Mouse (Mus musculus): ENCODE measurements at regions not wholly inside any gene's neighbourhood (a gene's known extent, or its start where the extent isn't known, plus 50 kb on each side); places are given as distances from the start of the nearest gene placed in this dataset.

GRCm38 (mm10) chr12:95937705-95938104, 245.7 kb downstream of the Flrt2 start:
- DNase-seq (ENCODE audit: low spot score) = no peak

GRCm38 (mm10) chr12:95940465-95941012, 248.5 kb downstream of the Flrt2 start:
- DNase-seq (ENCODE audit: low spot score) = no peak

- DNase-seq (ENCODE audit: low spot score) = no peak
Measured at GRCm38 (mm10) chr12:95959786-95960504, 267.9 kb downstream of the Flrt2 start.

GRCm38 (mm10) chr12:95960505-95960871, 268.5 kb downstream of the Flrt2 start:
- no peak for DNase-seq (ENCODE audit: low spot score)

- DNase-seq (ENCODE audit: low spot score) = peak; percentile 14
Measured at GRCm38 (mm10) chr12:95962817-95963216, 270.8 kb downstream of the Flrt2 start.

GRCm38 (mm10) chr12:95988669-95989288, 296.8 kb downstream of the Flrt2 start:
- no peak for DNase-seq (ENCODE audit: low spot score)

GRCm38 (mm10) chr12:95994963-95995362, 302.9 kb downstream of the Flrt2 start:
- DNase-seq (ENCODE audit: low spot score) = peak; percentile 1

GRCm38 (mm10) chr12:96030180-96030579, 338.2 kb downstream of the Flrt2 start:
- DNase-seq (ENCODE audit: low spot score) = no peak

- no peak for DNase-seq (ENCODE audit: low spot score)
Measured at GRCm38 (mm10) chr12:96075365-96075764, 383.3 kb downstream of the Flrt2 start.

GRCm38 (mm10) chr12:96090995-96091394, 399.0 kb downstream of the Flrt2 start:
- no peak for DNase-seq (ENCODE audit: low spot score)

GRCm38 (mm10) chr12:96106254-96106653, 414.2 kb downstream of the Flrt2 start:
- DNase-seq (ENCODE audit: low spot score) = no peak

- no peak for DNase-seq (ENCODE audit: low spot score)
Measured at GRCm38 (mm10) chr12:96114727-96115379, 422.8 kb downstream of the Flrt2 start.

- no peak for DNase-seq (ENCODE audit: low spot score)
Measured at GRCm38 (mm10) chr12:96117553-96117952, 425.5 kb downstream of the Flrt2 start.

GRCm38 (mm10) chr12:96124156-96124931, 432.3 kb downstream of the Flrt2 start:
- no peak for DNase-seq (ENCODE audit: low spot score)

GRCm38 (mm10) chr12:96129870-96130454, 437.9 kb downstream of the Flrt2 start:
- DNase-seq (ENCODE audit: low spot score) = no peak

- no peak for DNase-seq (ENCODE audit: low spot score)
Measured at GRCm38 (mm10) chr12:96130796-96131512, 438.9 kb downstream of the Flrt2 start.

GRCm38 (mm10) chr12:96134136-96134535, 442.1 kb downstream of the Flrt2 start:
- DNase-seq (ENCODE audit: low spot score) = no peak

- no peak for DNase-seq (ENCODE audit: low spot score)
Measured at GRCm38 (mm10) chr12:96141748-96142147, 449.7 kb downstream of the Flrt2 start.

GRCm38 (mm10) chr12:96154095-96154494, 462.1 kb downstream of the Flrt2 start:
- no peak for DNase-seq (ENCODE audit: low spot score)

- no peak for DNase-seq (ENCODE audit: low spot score)
Measured at GRCm38 (mm10) chr12:96167551-96167950, 475.5 kb downstream of the Flrt2 start.

- no peak for DNase-seq (ENCODE audit: low spot score)
Measured at GRCm38 (mm10) chr12:96198928-96199327, 506.9 kb downstream of the Flrt2 start.

Data from ovary, adult 18-20 months (tissue).